Mouse (Mus musculus) hindbrain, embryonic 10.5 days (tissue): ENCODE results near the gene B9d1. TPM values are rescaled to one million over a fixed set of nuclear protein-coding genes. Genes with fewer than 3 reads are reported as not detected.
A peak's percentile ranks its signal among the peaks of the same experiment; 100 is the strongest.

Experiments
- DNase-seq: peaks from one replicate; pipeline ENCODE4 v3.0.0-alpha.2; 2017; ENCODE audit warnings: low spot score
- H3K27ac ChIP-seq: fragments of 300-500 bp; sonication (generic); 2 replicates; pipeline ENCODE4 v1.5.1; 2016; ENCODE audit warnings: mild to moderate bottlenecking, moderate library complexity
- H3K27me3 ChIP-seq: fragments of 300-500 bp; sonication (generic); 2 replicates; pipeline ENCODE4 v1.6.1; 2016; ENCODE audit warnings: mild to moderate bottlenecking; ENCODE audit not compliant: poor library complexity, insufficient read depth, severe bottlenecking
- H3K36me3 ChIP-seq: fragments of 300-500 bp; sonication (generic); 2 replicates; pipeline ENCODE4 v1.6.1; 2016; ENCODE audit warnings: mild to moderate bottlenecking, moderate library complexity
- H3K4me1 ChIP-seq: fragments of 300-500 bp; sonication (generic); replicated peaks from 2 replicates; pipeline ENCODE4 v1.6.1; 2016; ENCODE audit warnings: mild to moderate bottlenecking
- H3K4me3 ChIP-seq: fragments of 300-500 bp; sonication (generic); 2 replicates; pipeline ENCODE4 v1.5.1; 2016; ENCODE audit warnings: mild to moderate bottlenecking, moderate library complexity
- H3K9me3 ChIP-seq: fragments of 300-500 bp; sonication (generic); 2 replicates; pipeline ENCODE4 v1.6.1; 2016; ENCODE audit warnings: mild to moderate bottlenecking, moderate library complexity
- WGBS: fragments of 180-500 bp; shearing (Covaris S2); methylation state at CpG from one replicate; pipeline ENCODE4 v1.1.7; 2016; 5-methylcytosine and 5-hydroxymethylcytosine counted together
- polyA plus RNA-seq: library from polyadenylated mRNA; unstranded; fragments of >200 nt; fragmentation: Nextera tagmentation; extraction: Ambion mirVana; gene quantifications from 2 replicates; pipeline ENCODE4 v1.2.1, GENCODE M21; 2016

The B9d1 gene
- polyA plus RNA-seq, 1 experiment from 2014 or later = 51.9 TPM

DNA sequence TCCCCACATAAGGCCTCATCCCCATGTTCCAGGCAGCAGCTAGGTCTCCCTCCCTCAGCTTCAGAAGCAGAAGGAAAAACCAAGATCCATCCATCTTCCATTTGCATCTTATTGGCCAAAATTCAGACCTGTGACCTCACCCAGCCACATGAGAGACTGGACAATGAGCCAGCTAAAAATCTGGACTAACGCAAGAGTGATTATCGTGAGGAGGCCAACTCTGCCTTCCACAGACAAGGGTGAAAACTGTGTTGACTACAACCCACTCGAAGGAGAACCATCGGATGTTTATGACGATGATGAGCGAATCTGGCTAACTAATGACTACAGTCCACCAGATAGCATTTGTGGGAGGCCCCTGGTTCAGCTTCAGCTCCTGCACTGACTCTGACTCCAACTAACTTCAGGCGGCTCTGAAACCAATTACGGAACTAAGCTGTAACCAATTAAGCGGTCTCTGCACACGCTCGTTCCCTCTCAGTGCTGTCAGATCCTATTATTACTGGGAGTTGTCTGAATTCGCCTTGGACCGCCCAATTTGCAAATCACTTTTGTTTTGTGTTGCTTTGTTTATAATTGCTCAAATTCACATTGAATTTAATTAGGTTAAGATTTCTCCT, 21.6 kb upstream of the B9d1 start:
- Histone ChIP-seq H3K4me3 (no peak overlapping the region), H3K4me1 (peaks cover 64% of the 10 kb centered on the region), H3K9me3 (no peaks in the 10 kb centered on the region), H3K36me3 (peaks cover 21% of the 10 kb centered on the region), H3K27me3 (no peaks in the 10 kb centered on the region), H3K27ac (peak overlapping the region; percentile 95)
- 76% methylated on average over 13 of the region's 13 CpGs for WGBS
- peak; percentile 35 for DNase-seq

DNA sequence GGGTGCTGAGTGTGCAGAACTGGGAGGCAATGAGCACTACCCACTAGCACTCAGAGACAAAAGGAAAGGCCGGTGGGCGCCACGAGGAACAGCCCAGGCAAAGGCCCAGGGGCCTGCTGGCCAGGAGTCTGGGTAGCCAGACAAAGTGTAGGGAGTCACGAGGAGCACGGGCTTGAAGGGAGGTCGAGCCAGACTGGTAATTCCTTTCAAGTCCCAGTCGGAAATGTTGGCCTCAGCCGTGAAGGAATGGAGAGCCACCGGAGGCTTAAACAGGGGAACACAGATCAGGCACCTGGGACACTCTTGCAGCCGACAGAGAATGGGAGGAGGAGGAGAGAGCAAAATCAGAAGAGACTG, 20.7 kb upstream of the B9d1 start:
- DNase-seq = no peak
- H3K27me3 ChIP-seq = no peaks in the 10 kb centered on the region
- peak overlapping the region; percentile 48 for H3K4me3 ChIP-seq
- H3K9me3 ChIP-seq = no peaks in the 10 kb centered on the region
- 16% methylated on average over 10 of the region's 10 CpGs for WGBS
- peak overlapping the region; percentile 95 for H3K27ac ChIP-seq
- H3K4me1 ChIP-seq = peaks cover 70% of the 10 kb centered on the region
- peaks cover 30% of the 10 kb centered on the region for H3K36me3 ChIP-seq

DNA sequence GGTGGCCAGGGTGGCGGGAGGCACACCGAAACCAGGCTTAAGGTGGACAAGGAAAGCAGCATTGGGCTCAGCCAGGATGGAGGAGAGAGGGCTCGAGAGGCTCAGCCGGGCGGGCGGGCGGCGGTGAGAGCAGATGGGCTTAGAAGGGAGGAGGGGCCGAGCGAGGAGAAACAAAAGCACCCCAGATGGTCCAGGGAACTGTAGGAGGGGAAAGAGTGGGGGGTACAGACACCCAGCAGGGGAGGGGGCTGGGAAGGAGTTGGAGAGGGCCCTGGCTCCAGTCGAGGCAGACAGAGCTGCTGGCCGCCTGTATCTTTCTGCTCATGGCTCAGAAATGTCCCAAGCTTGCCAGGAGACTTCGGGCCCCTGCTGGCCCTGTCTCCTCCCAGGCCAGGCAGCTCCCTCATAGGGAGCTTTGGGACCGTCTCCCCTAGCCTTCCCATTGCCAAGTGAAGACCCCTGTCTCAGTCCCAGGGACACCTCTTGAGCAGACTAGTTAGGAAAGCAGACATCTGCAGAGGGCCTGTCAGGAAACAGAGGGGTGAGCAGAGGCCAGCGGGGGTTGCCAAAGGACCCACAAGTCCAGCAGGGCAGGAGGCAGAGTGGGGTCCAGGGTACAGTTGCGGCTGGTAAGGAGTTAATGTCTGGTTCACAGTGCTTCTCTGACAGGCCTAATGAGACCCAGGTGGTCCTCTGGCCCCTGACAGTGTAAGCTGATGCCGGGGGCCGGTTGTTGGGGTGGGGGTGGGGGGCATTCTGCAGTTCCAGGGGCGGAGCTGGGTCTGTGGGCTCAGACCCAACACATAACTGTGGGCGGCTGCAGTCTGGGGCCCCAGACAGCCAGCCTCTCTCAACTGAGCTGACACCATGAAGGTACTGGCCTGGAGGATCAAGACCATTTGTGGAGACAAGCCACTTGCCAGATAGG, 20.1 kb upstream of the B9d1 start, which contains the start of gene Mfap4:
Gene Mfap4 (plus strand): TSS at position 819 of the 928 bp plus-strand sequence.
- peak; percentile 82 for DNase-seq
- Histone ChIP-seq H3K27ac (peak within 1 kb of the TSS; percentile 95), H3K9me3 (no peaks in the 10 kb centered on the region), H3K36me3 (peaks cover 36% of the 10 kb centered on the region), H3K4me1 (peaks cover 72% of the 10 kb centered on the region), H3K27me3 (no peaks in the 10 kb centered on the region), H3K4me3 (peak within 1 kb of the TSS; percentile 48)
- 5% methylated on average over 20 of the region's 20 CpGs for WGBS

DNA sequence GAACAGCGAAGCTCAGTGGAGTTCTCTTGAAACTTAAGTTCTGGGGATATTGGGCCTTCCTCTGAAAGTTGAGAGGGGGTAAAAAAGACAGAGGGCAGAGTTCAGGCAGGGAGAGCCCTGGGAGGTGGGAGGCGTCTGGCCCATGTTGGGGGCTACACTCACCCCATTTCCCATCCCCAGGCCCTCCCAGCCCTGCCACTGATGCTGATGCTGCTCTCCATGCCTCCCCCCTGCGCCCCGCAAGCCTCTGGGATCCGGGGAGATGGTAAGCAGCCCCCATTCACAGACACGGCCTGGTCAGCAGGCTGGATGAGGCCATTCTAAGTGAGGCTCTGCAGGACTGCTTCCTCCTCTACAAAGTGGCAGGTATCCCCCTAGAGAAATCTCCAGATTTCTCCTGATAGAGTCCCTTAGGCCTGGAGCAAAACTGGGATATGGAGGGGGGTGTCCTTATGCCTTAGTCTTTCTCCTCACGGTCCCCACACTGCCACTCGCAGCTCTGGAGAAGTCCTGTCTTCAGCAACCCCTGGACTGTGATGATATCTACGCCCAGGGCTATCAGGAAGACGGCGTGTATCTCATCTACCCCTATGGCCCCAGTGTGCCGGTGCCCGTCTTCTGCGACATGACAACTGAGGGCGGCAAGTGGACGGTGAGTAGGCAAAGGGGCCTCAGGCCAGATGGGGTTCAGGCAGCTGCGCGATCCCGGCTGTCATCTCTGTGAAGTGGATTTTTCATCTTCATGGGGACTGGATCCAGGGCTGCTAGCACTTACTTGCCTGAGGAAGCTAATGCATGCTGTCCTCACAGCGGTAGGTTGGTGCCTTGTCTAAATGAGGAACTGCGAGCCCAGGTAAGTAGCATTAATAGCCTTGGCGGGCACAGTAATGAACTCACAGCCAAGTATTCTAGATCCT, 19.1 kb upstream of the B9d1 start:
- 57% methylated on average over 22 of the region's 22 CpGs for WGBS
- Histone ChIP-seq H3K27ac (peak overlapping the region; percentile 95), H3K27me3 (no peaks in the 10 kb centered on the region), H3K9me3 (no peaks in the 10 kb centered on the region), H3K36me3 (peaks cover 46% of the 10 kb centered on the region), H3K4me3 (peak overlapping the region; percentile 48), H3K4me1 (peaks cover 82% of the 10 kb centered on the region)
- peak; percentile 26 for DNase-seq

DNA sequence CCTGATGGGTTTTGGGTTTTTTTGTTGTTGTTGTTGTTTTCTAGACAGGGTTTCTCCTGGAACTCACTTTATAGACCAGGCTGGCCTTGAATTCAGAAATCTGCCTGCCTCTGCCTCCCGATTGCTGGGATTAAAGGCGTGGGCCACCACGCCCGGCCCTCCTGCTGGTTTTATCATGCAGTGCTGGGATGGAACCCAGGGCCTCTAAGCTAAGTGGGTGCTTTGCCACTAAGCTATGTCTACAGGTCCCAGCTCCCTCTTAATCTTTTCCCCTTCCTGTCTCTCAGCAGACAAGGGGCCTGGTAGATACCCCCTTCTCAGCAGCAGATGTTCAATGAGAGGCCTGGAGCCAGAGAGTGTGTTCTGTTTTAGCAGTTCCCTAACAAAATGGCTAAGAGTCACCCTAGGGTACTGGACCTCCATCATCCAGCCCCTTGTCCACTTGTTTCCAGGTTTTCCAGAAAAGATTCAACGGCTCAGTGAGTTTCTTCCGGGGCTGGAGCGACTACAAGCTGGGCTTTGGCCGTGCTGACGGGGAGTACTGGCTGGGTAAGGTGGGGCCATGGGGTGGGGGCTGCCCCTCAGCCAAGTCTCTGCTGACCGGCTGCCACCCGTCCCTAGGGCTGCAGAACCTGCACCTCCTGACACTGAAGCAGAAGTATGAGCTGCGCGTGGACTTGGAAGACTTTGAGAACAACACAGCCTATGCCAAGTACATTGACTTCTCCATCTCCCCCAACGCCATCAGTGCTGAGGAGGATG, 18.3 kb upstream of the B9d1 start:
- Histone ChIP-seq H3K27ac (peak overlapping the region; percentile 95), H3K36me3 (peaks cover 54% of the 10 kb centered on the region)
- DNase-seq = no peak

DNA sequence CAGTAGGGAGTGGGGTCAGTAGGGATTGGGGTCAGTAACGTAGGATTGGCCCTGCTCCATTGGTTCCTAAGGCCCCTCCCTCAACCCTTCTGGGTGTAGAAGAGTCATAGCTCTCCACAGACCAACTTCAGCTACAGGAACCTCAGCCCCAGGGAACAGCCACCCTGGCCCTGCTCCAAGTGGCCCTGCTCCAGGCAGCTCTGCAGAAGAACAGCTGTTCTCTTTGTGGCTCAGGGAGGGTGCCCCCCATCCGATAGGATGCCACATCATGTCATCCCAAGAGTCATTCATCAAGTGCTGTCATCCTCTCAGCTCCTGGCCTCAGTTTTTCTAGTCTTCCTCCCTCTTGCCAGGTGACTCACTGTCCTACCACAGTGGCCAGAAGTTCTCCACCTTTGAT, 17.5 kb upstream of the B9d1 start:
- H3K36me3 ChIP-seq = peaks cover 62% of the 10 kb centered on the region
- WGBS = 69% methylated on average over 2 of the region's 2 CpGs
- no peaks in the 10 kb centered on the region for H3K27me3 ChIP-seq
- H3K27ac ChIP-seq = peak overlapping the region; percentile 95
- peak overlapping the region; percentile 48 for H3K4me3 ChIP-seq
- no peaks in the 10 kb centered on the region for H3K9me3 ChIP-seq
- no peak for DNase-seq
- H3K4me1 ChIP-seq = peaks cover 75% of the 10 kb centered on the region

More for the DNA sequence above, 18.3 kb upstream of the B9d1 start:
- H3K9me3 ChIP-seq = no peaks in the 10 kb centered on the region
- H3K4me3 ChIP-seq = peak overlapping the region; percentile 48
- WGBS = 88% methylated on average over 14 of the region's 14 CpGs
- no peaks in the 10 kb centered on the region for H3K27me3 ChIP-seq
- H3K4me1 ChIP-seq = peaks cover 80% of the 10 kb centered on the region

DNA sequence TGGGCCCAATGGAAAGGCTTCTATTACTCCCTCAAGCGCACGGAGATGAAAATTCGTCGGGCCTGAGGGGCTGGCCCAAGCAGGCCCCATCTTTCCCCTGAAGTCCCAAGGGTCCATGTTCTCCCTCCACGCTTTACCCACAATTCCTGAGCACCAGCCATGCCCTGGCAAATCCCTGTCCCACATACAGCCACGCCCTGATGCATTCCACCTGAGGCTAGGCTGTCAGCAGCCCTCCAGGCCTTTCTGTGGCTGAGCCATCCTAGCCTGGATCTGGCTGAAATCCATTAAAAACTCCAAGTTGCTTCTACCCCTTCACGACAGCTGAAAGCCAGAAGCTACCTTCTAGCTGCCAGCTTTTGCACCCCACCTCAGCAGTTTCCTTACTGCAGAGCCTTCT, 17.0 kb upstream of the B9d1 start:
- DNase-seq = no peak
- peak overlapping the region; percentile 29; the same call in 1 of the 2 replicates for H3K27ac ChIP-seq
- peaks cover 80% of the 10 kb centered on the region for H3K4me1 ChIP-seq
- H3K4me3 ChIP-seq = peak overlapping the region; percentile 9; the same call in 1 of the 2 replicates
- H3K36me3 ChIP-seq = peaks cover 67% of the 10 kb centered on the region
- H3K27me3 ChIP-seq = no peaks in the 10 kb centered on the region
- 92% methylated on average over 7 of the region's 7 CpGs for WGBS
- H3K9me3 ChIP-seq = no peaks in the 10 kb centered on the region

DNA sequence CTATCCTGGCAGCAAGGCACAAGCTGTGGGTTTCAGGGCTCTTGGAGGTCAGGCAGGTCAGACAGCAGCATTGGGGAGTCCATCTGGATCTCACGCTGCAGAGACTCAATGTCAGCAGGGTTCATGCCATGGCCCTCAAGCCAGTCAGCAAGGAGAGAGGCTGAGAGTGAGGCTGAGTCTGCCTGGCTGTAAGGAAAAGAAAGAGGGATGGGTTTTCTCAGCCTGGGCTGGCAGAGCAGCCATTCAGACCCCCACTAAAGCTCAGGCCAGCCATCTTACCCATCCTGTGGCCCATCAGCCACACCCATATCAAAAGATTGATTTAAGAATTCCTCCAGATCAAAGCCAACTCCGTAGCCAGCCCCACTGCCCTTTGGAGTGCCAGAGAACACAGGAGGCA, 15.9 kb upstream of the B9d1 start:
- Histone ChIP-seq H3K4me1 (peaks cover 76% of the 10 kb centered on the region), H3K9me3 (no peaks in the 10 kb centered on the region), H3K4me3 (no peak overlapping the region), H3K27ac (no peak overlapping the region), H3K36me3 (peaks cover 69% of the 10 kb centered on the region), H3K27me3 (no peaks in the 10 kb centered on the region)
- 87% methylated on average over 2 of the region's 2 CpGs for WGBS
- no peak for DNase-seq

DNA sequence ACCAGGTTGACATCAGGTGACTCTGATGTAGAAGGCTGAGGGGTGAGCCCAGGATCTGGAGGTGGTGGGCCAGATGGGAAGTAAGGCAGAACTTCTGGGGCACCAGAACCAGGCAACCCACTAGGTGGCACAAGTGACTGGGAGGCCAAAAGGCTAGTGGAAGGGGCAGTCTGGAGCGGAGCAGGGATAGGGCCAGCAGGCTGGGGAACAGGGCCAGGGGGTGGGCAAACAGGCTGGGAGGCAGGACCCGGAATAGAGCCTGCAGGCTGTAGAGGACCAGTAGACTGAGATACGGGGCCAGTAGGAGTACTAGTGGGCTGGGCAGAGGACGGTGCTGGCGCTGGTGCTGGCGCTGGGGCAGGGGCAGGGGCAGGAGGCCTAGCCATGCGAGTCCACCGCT, 15.1 kb upstream of the B9d1 start:
- H3K4me3 ChIP-seq = no peak overlapping the region; the same call in 1 of the 2 replicates

DNA sequence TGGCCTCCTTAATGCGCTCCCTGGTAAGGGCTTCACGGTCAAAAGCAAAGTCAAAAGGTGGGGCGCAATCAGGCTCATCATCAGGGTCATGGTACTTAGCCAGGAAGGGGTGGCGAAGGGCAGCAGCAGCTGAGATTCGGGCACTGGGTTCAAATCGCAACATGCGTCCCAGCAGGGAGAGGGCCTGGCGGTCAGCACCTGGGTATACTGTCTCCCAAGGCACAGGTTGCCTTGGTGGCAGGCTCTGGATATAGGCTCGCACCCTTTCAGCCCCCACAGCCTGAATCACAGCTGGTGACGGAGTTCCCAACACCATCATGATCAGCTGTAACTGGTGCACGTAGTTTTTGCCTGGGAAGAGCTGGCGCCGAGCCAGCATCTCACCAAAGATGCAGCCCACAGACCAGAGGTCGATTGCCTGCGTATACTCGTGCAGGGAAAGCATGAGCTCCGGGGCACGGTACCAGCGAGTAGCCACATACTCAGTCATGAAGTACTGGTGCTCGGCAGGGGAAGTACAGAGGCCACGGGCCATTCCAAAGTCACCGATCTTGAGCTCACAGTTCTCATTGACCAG, 13.9 kb upstream of the B9d1 start:
- peaks cover 62% of the 10 kb centered on the region for H3K4me1 ChIP-seq
- no peaks in the 10 kb centered on the region for H3K9me3 ChIP-seq
- WGBS = 95% methylated on average over 22 of the region's 22 CpGs
- no peak for DNase-seq
- no peaks in the 10 kb centered on the region for H3K27me3 ChIP-seq
- H3K4me3 ChIP-seq = no peak overlapping the region
- peaks cover 69% of the 10 kb centered on the region for H3K36me3 ChIP-seq
- H3K27ac ChIP-seq = no peak overlapping the region

More for the DNA sequence above, 15.1 kb upstream of the B9d1 start:
- no peak for DNase-seq
- WGBS = 92% methylated on average over 8 of the region's 8 CpGs
- Histone ChIP-seq H3K4me1 (peaks cover 70% of the 10 kb centered on the region), H3K27ac (0 out of 2 replicates have a peak overlapping the region, but pooled peaks have one; percentile 1), H3K9me3 (no peaks in the 10 kb centered on the region), H3K27me3 (no peaks in the 10 kb centered on the region), H3K36me3 (peaks cover 69% of the 10 kb centered on the region)

DNA sequence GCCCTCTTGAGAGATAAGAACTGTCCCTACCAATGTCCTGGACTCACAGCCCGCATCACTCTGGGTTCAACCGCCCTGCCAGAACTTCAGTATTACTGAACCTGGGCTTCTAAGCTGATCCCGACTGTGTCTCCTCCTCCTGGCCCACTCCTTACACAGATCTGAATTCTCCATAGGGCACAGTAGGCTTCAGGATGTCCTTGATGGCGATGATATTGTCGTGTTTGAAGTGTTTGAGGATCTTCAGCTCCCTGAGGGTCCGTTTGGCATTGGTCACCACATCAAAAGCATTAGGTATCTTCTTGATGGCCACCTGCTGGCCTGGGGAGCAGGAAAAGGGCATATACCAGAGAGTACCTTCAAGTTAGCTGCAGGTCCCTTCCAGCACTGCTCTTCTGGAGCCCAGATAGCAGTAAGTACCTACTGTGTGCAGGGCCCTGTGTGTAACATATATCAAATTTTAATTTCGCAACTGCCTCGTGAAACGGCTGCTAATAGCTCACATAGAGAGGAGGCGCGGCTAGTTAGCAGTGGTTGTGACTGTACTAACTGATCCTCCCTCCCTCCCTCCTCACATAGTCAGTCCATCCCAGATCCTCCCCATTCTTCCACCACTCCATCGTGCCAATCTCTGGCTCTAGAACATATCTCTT, 12.1 kb upstream of the B9d1 start:
- Histone ChIP-seq H3K4me3 (peak overlapping the region; percentile 89), H3K9me3 (no peaks in the 10 kb centered on the region), H3K27ac (peak overlapping the region; percentile 95), H3K36me3 (peaks cover 52% of the 10 kb centered on the region), H3K27me3 (no peaks in the 10 kb centered on the region), H3K4me1 (peaks cover 44% of the 10 kb centered on the region)
- WGBS = 76% methylated on average over 12 of the region's 12 CpGs
- DNase-seq = no peak
